8 mouse cellular contexts compared by ENCODE assay signal in genomic region chr1:98072045-98072444, GRCm38 (mm10). TPM values are rescaled to one million over a fixed set of nuclear protein-coding genes. Genes with fewer than 3 reads are reported as not detected.
DNase-seq lines count a peak whose midpoint lies in the region; ATAC-seq and TF ChIP-seq lines count a peak whose summit lies in the region.

No protein-coding gene starts in this region.

- TF ChIP-seq CTCF in ES-Bruce4 (IDR thresholded peaks at IDR 0.05; ENCODE audit: low read depth, low read length), result peak; percentile 68
- peak; percentile 66; the same call in 1 of the 2 replicates for TF ChIP-seq CTCF in small intestine, adult 2 months (IDR thresholded peaks at IDR 0.05; ENCODE audit: extremely low read depth, insufficient read length, insufficient replicate concordance, low read depth, low read length)

- 58% methylated on average over 6 of the region's 6 CpGs for WGBS in hindbrain, embryonic 10.5 days
- WGBS in hindbrain, embryonic 13.5 days, result 59% methylated on average over 6 of the region's 6 CpGs
- 33% methylated on average over 6 of the region's 6 CpGs for WGBS in small intestine, adult 2 months

- no peaks in the 10 kb centered on the region for H3K36me3 ChIP-seq in hindbrain, embryonic 10.5 days
- H3K36me3 ChIP-seq in hindbrain, embryonic 13.5 days, result no peaks in the 10 kb centered on the region
- H3K36me3 ChIP-seq in ES-Bruce4 (ENCODE audit: control insufficient read depth, insufficient read depth, low read length, poor library complexity, severe bottlenecking), result no peaks in the 10 kb centered on the region
- no peaks in the 10 kb centered on the region for H3K36me3 ChIP-seq in small intestine, adult 2 months (ENCODE audit: control insufficient read depth, insufficient read depth, low read length)

- H3K27ac ChIP-seq in hindbrain, embryonic 10.5 days, result no peak overlapping the region
- H3K27ac ChIP-seq in hindbrain, embryonic 13.5 days, result no peak overlapping the region
- H3K27ac ChIP-seq in ES-Bruce4 (ENCODE audit: insufficient read depth, low read length), result no peak overlapping the region
- H3K27ac ChIP-seq in small intestine, adult 2 months (ENCODE audit: insufficient read depth, low read depth, low read length), result no peak overlapping the region

- H3K27me3 ChIP-seq in hindbrain, embryonic 10.5 days (ENCODE audit: insufficient read depth, poor library complexity, severe bottlenecking), result no peaks in the 10 kb centered on the region
- no peaks in the 10 kb centered on the region for H3K27me3 ChIP-seq in hindbrain, embryonic 13.5 days
- no peaks in the 10 kb centered on the region for H3K27me3 ChIP-seq in ES-Bruce4 (ENCODE audit: control insufficient read depth, insufficient read depth, low read length, poor library complexity, severe bottlenecking)
- H3K27me3 ChIP-seq in small intestine, adult 2 months (ENCODE audit: control insufficient read depth, insufficient read depth, low read length), result no peaks in the 10 kb centered on the region

- DNase-seq in hindbrain, embryonic 10.5 days (ENCODE audit: low spot score), result peak; percentile 30
- DNase-seq in adrenal gland, postnatal 36 days, result peak; percentile 77 to 79
- DNase-seq in kidney, postnatal 10 days, result peak; percentile 47
- no peak for DNase-seq in urinary bladder, postnatal 10 days (ENCODE audit: low spot score)
- no peak for DNase-seq in cerebellum, adult 18-20 months

- no peak overlapping the region for H3K4me3 ChIP-seq in hindbrain, embryonic 10.5 days
- no peak overlapping the region for H3K4me3 ChIP-seq in hindbrain, embryonic 13.5 days
- H3K4me3 ChIP-seq in ES-Bruce4 (ENCODE audit: low read depth, low read length), result no peak overlapping the region
- no peak overlapping the region for H3K4me3 ChIP-seq in small intestine, adult 2 months (ENCODE audit: low read depth, low read length)

- no peaks in the 10 kb centered on the region for H3K9me3 ChIP-seq in hindbrain, embryonic 10.5 days
- H3K9me3 ChIP-seq in hindbrain, embryonic 13.5 days, result no peaks in the 10 kb centered on the region
- H3K9me3 ChIP-seq in ES-Bruce4 (replicated peaks; ENCODE audit: control insufficient read depth, insufficient read depth, low read length, poor library complexity, severe bottlenecking), result no peaks in the 10 kb centered on the region

- no peak overlapping the region for H3K4me2 ChIP-seq in hindbrain, embryonic 13.5 days

- no peak for TF ChIP-seq POLR2A in ES-Bruce4 (IDR thresholded peaks at IDR 0.05; ENCODE audit: insufficient read depth, low read length)
- no peak for TF ChIP-seq POLR2A in small intestine, adult 2 months (IDR thresholded peaks at IDR 0.05; ENCODE audit: low read depth, low read length)

- H3K9ac ChIP-seq in hindbrain, embryonic 13.5 days, result no peak overlapping the region
- H3K9ac ChIP-seq in ES-Bruce4 (ENCODE audit: low read depth, poor library complexity, severe bottlenecking), result no peak overlapping the region

- ATAC-seq in hindbrain, embryonic 13.5 days (ENCODE audit: low FRiP score), result no peak

- H3K4me1 ChIP-seq in hindbrain, embryonic 10.5 days (replicated peaks), result peaks cover 11% of the 10 kb centered on the region
- peaks cover 14% of the 10 kb centered on the region for H3K4me1 ChIP-seq in hindbrain, embryonic 13.5 days (replicated peaks)
- no peaks in the 10 kb centered on the region for H3K4me1 ChIP-seq in ES-Bruce4 (ENCODE audit: control insufficient read depth, insufficient read depth, low read length)
- no peaks in the 10 kb centered on the region for H3K4me1 ChIP-seq in small intestine, adult 2 months (ENCODE audit: control insufficient read depth, insufficient read depth, insufficient read length, low read length)

- no peak for TF ChIP-seq EP300 in ES-Bruce4 (IDR thresholded peaks at IDR 0.05; ENCODE audit: insufficient read depth, low read depth, low read length)

RNA-seq across cellular contexts. Expression of gene Pam, which starts 23.4 kb away (rescaled TPM):
- 15.1 and 16.5 TPM in 2 replicates for polyA plus RNA-seq in hindbrain, embryonic 10.5 days (2016; fragmentation: Nextera tagmentation; extraction: Ambion mirVana)
- polyA plus RNA-seq in hindbrain, embryonic 13.5 days (2015; fragmentation: Nextera tagmentation; extraction: Ambion mirVana), result 35.3 and 40.5 TPM in 2 replicates
- 16.0 and 17.8 TPM in 2 replicates for polyA plus RNA-seq in ES-Bruce4 (2011; ENCODE audit: insufficient read depth, insufficient read length, low read depth, missing spikeins)
- total RNA-seq in adrenal gland, postnatal 36 days (2021), result 100 to 1,000 TPM; 379 to 391 TPM
- 71.5 and 99.5 TPM in 2 replicates for polyA plus RNA-seq in small intestine, adult 2 months (2012; rRNA removed)

Comparison
In these comparisons a context has a peak if more than half of its experiments do, and no peak if none do; other contexts are left out.
1. DNase-seq: peak in hindbrain, embryonic 10.5 days (single experiment), adrenal gland, postnatal 36 days (2 of 2) and kidney, postnatal 10 days (single experiment); none in urinary bladder, postnatal 10 days (single experiment) and cerebellum, adult 18-20 months (0 of 2).